Mouse (Mus musculus): ENCODE measurements around the gene Nsf.

GRCm38 (mm10) chr11:103772505-103773386 is 181.1 kb downstream of the Nsf start:
- TF ChIP-seq CTCF (IDR thresholded peaks at IDR 0.05; ENCODE audit: borderline replicate concordance, extremely low read depth, insufficient read depth, insufficient read length) (no peak), POLR2A (IDR thresholded peaks at IDR 0.05; ENCODE audit: borderline replicate concordance, extremely low read depth, insufficient read depth, insufficient read length, poor library complexity, severe bottlenecking) (no peak)

Data from brain, embryonic 14.5 days (tissue).